ENCODE assay signal across 24 mouse cellular contexts in the genomic region with DNA sequence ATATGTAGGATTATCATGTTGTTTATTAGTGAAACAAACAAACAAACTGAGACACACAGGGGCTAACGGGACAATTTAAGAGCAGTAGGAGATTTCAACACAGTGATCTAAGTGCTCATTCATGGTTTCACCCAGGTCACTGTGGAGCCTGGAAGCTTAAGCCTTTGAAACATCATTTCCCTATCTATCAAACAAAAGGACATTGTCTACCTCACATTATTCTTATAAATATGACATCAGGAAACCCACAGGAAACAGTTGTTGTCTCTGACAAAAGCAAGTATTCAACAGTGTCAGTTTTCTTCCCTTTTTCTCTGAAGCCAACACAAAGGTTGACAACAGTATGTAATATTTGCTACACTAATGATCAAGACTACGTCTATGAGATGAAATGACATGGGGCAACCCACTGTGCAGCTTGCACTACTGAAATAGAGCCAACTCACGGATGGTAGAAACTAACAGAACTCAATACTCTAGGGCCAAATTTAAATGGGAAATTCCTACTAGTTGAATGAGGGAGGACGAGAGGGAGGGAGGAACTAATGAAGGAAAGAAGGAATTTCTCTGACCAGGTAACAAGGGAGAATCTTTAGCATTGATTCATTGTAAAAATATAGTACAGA.
"Had no signal": no experiment of that assay in that cellular context is flagged by ENCODE, and none has a peak within 500 bp of the region (broad histone marks: within the 10 kb centered on the region; RNA-seq: fewer than 3 reads in every experiment).

No protein-coding gene starts in this region.

- H3K4me3 ChIP-seq: heart, embryonic 10.5 days; heart, embryonic 12.5 days; hindbrain, embryonic 13.5 days; hindbrain, embryonic 15.5 days; kidney, embryonic 15.5 days; limb, embryonic 13.5 days; limb, embryonic 15.5 days; liver, embryonic 13.5 days; liver, embryonic 15.5 days had no signal

- H3K36me3 ChIP-seq: heart, embryonic 10.5 days; heart, embryonic 12.5 days; hindbrain, embryonic 13.5 days; hindbrain, embryonic 15.5 days; kidney, embryonic 15.5 days; limb, embryonic 13.5 days; limb, embryonic 15.5 days; liver, embryonic 13.5 days; liver, embryonic 15.5 days had no signal

- H3K9me3 ChIP-seq: heart, embryonic 10.5 days; heart, embryonic 12.5 days; hindbrain, embryonic 13.5 days; hindbrain, embryonic 15.5 days; kidney, embryonic 15.5 days; limb, embryonic 13.5 days; limb, embryonic 15.5 days; liver, embryonic 13.5 days; liver, embryonic 15.5 days had no signal

- H3K4me2 ChIP-seq: heart, embryonic 12.5 days; hindbrain, embryonic 13.5 days; hindbrain, embryonic 15.5 days; kidney, embryonic 15.5 days; limb, embryonic 13.5 days; limb, embryonic 15.5 days; liver, embryonic 13.5 days; liver, embryonic 15.5 days had no signal

- H3K27ac ChIP-seq: heart, embryonic 10.5 days; hindbrain, embryonic 13.5 days; hindbrain, embryonic 15.5 days; hindbrain, postnatal 0 days; kidney, embryonic 15.5 days; kidney, postnatal 0 days; limb, embryonic 13.5 days; limb, embryonic 15.5 days; liver, embryonic 13.5 days; liver, embryonic 15.5 days had no signal

- H3K27me3 ChIP-seq: heart, embryonic 12.5 days; hindbrain, embryonic 13.5 days; hindbrain, embryonic 15.5 days; kidney, embryonic 15.5 days; limb, embryonic 13.5 days; limb, embryonic 15.5 days; liver, embryonic 13.5 days; liver, embryonic 15.5 days had no signal

- H3K9ac ChIP-seq: heart, embryonic 12.5 days; hindbrain, embryonic 13.5 days; hindbrain, embryonic 15.5 days; kidney, embryonic 15.5 days; limb, embryonic 13.5 days; limb, embryonic 15.5 days; liver, embryonic 13.5 days; liver, embryonic 15.5 days had no signal

- H3K4me1 ChIP-seq: heart, embryonic 10.5 days; heart, embryonic 12.5 days; hindbrain, embryonic 13.5 days; hindbrain, embryonic 15.5 days; kidney, embryonic 15.5 days; limb, embryonic 13.5 days; limb, embryonic 15.5 days; liver, embryonic 13.5 days; liver, embryonic 15.5 days had no signal

- ATAC-seq: hindbrain, postnatal 0 days; intestine, embryonic 16.5 days had no signal

- DNase-seq: gastrocnemius, postnatal 14 days; gastrocnemius, postnatal 36 days; heart, adult 18-20 months; heart, postnatal 10 days; heart, postnatal 4 days; kidney, adult 11 months; kidney, adult 2 months; kidney, adult 9 months; kidney, postnatal 14 days; kidney, postnatal 36 days; layer of hippocampus, postnatal 36 days; left cerebral cortex, postnatal 4 days; liver, embryonic 13.5 days had no signal
